Mouse (Mus musculus): Measurements from ENCODE around the gene Mat2b.

Mat2b gene

GRCm38 (mm10) chr11:40649726-40650445, 45.1 kb downstream of the Mat2b start:
- no peak for DNase-seq (ENCODE audit: low spot score)

- DNase-seq (ENCODE audit: low spot score) = no peak
These were observed 47.8 kb downstream of the Mat2b start for GRCm38 (mm10) chr11:40647246-40647645.

All from lung, postnatal 25 days (tissue).